Mouse (Mus musculus) kidney, adult 2 months (tissue): ENCODE data around the gene Dctn1.

ENCODE experiments used
- CTCF ChIP-seq: fragments of 200-500 bp; conservative IDR thresholded peaks from 2 replicates; pipeline ENCODE4 v1.5.1; 2011; ENCODE audit warnings: low read depth, mild to moderate bottlenecking, control low read depth, low read length, moderate library complexity, mixed read lengths; ENCODE audit not compliant: insufficient read depth, insufficient read length
- POLR2A ChIP-seq: fragments of 200-500 bp; IDR thresholded peaks from one replicate; pipeline ENCODE4 v1.6.1; 2011; ENCODE audit warnings: low read depth, low read length, control low read depth

- no peak for TF ChIP-seq CTCF
- TF ChIP-seq POLR2A, result no peak
These were observed 80.3 kb downstream of the Dctn1 start for GRCm38 (mm10) chr6:83245997-83246396.
